Mouse (Mus musculus): ENCODE measurements around the gene Usp31.

GRCm38 (mm10) chr7:121697170-121697569, 9.9 kb downstream of the Usp31 start:
- TF ChIP-seq CTCF (IDR thresholded peaks at IDR 0.05) (no peak), EP300 (IDR thresholded peaks at IDR 0.05; ENCODE audit: insufficient read depth, low read depth, low read length) (no peak), POLR2A (IDR thresholded peaks at IDR 0.05; ENCODE audit: insufficient read depth, low read depth, low read length) (no peak)

Data from heart, adult 2 months (tissue).